Mouse (Mus musculus) cortical plate, adult 2 months (tissue): Measurements from ENCODE around the gene Rack1. TPM values are rescaled to one million over a fixed set of nuclear protein-coding genes. Genes with fewer than 3 reads are reported as not detected.
A peak's percentile ranks its signal among the peaks of the same experiment; 100 is the strongest.
"Not testable (repeated sequence)": the region's sequence is repeated elsewhere in the genome, so short reads cannot be mapped to it uniquely, and the experiment has no call there.

Experiments used
- H3K27ac ChIP-seq: fragments of 200-500 bp; 2 replicates; pipeline ENCODE4 v1.5.1; 2012; ENCODE audit warnings: low read length, control low read depth, inconsistent platforms; ENCODE audit not compliant: insufficient read depth
- H3K4me1 ChIP-seq: fragments of 200-500 bp; 2 replicates; pipeline ENCODE4 v1.6.1; 2011; ENCODE audit warnings: low read length; ENCODE audit not compliant: control insufficient read depth, insufficient read depth
- H3K4me3 ChIP-seq: fragments of 200-500 bp; 2 replicates; pipeline ENCODE4 v1.5.1; 2011; ENCODE audit warnings: mild to moderate bottlenecking, low read length, control low read depth; ENCODE audit not compliant: insufficient read depth
- CTCF ChIP-seq: fragments of 200-500 bp; IDR thresholded peaks from 2 replicates; pipeline ENCODE4 v1.5.1; 2011; ENCODE audit warnings: mild to moderate bottlenecking, control low read depth, low read length; ENCODE audit not compliant: insufficient read depth; ENCODE audit errors: extremely low read depth
- POLR2A ChIP-seq: fragments of 200-500 bp; IDR thresholded peaks from 2 replicates; pipeline ENCODE4 v1.6.1; 2011; ENCODE audit warnings: mild to moderate bottlenecking, low read length, control low read depth; ENCODE audit not compliant: insufficient read depth; ENCODE audit errors: extremely low read depth
- polyA plus RNA-seq: library from polyadenylated mRNA; depleted of rRNA; stranded (reverse); fragments of >200 nt; gene quantifications from 2 replicates; pipeline ENCODE4 v1.2.3, GENCODE M21; 2012

The Rack1 gene
- polyA plus RNA-seq, 1 experiment, result 447 TPM

DNA sequence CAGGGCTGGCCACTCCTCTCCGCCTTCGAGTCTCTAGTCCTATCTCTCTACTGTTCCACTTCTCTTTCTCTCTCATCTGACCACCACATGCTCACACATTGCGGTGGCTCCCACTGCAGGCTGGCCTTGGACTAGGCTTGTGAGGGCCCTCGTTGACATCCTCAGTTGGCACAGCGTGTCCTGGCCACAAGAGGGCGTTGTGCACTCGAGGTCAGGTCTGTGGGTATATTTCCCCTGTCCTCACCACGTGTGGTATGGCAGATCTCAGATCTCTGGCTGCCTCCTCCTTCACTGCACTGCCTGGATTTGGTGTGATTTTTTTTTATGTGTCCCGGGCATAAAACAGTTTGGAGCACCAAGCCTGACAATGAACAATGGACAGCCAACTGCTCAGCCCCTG, 23.5 kb upstream of the Rack1 start:
- no peak for TF ChIP-seq POLR2A
- TF ChIP-seq CTCF, result no peak
- no peaks in the 10 kb centered on the region for H3K4me1 ChIP-seq

DNA sequence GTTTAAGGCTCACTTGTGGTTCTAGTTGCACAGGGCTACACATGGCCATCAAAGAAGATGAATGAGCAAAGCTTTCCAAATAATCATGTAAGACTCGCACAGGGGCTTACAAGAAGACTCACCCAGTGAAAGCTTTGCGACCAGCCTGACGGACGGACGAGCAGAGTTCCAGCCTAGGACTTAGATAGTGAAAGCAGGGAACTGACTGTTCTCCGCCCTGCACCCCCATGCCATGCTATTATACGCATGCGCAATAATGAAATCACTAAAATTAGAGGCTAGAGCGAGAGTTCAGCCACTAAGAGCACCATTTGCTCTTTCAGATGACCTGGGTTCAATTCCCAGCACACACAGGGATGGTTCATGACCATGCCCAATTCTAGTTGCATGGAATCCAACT, 22.8 kb upstream of the Rack1 start:
- Histone ChIP-seq H3K27ac (no peak overlapping the region), H3K4me3 (no peak overlapping the region), H3K4me1 (no peaks in the 10 kb centered on the region)
- no peak for TF ChIP-seq CTCF
- TF ChIP-seq POLR2A, result no peak

More for the DNA sequence above, 23.5 kb upstream of the Rack1 start:
- Histone ChIP-seq H3K4me3 (no peak overlapping the region), H3K27ac (no peak overlapping the region)

- no peak overlapping the region for H3K27ac ChIP-seq
- no peak overlapping the region for H3K4me3 ChIP-seq
- TF ChIP-seq CTCF, result peak; percentile 49
- no peak for TF ChIP-seq POLR2A
- no peaks in the 10 kb centered on the region for H3K4me1 ChIP-seq
Observed at GRCm38 (mm10) chr11:48779450-48779849, 20.7 kb upstream of the Rack1 start.

- TF ChIP-seq POLR2A, result no peak
- TF ChIP-seq CTCF, result no peak
- Histone ChIP-seq H3K4me3 (no peak overlapping the region), H3K4me1 (no peaks in the 10 kb centered on the region), H3K27ac (no peak overlapping the region)
Observed at GRCm38 (mm10) chr11:48782243-48782642, 17.9 kb upstream of the Rack1 start.

DNA sequence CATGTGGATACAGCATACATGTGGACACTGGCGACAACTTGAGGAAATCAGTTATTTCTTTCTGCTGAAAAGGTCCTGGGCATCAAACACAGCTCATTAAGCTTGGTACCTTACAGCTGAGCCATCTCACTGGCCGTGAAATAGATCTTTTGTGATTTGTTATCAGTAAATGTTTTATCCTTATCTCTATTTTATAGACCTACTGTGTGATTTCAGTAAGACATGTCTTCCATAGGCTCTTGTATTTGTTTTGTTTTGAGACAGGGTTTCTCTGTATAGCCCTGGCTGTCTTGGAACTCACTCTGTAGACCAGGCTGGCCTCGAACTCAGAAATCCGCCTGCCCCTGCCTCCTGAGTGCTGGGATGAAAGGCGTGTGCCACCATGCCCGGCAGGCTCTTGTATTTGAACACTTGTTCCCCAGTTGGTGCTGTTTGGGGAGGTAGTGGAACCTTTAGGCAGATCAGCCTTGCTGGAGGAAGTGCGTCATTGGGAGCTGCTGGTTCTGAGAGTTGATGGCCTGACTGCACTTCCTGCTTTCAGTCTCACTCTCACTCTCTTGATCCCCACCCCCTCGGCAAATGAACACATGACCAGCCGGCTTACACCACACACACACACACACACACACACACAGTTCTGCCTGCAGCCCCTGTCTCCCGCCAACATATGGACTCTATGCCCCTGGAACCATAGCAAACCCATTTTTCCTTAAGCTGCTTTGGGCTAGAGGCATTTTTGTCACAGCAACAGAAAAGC, 12.5 kb upstream of the Rack1 start:
- Histone ChIP-seq H3K27ac (no peak overlapping the region), H3K4me3 (no peak overlapping the region; the same call in 1 of the 2 replicates)
- TF ChIP-seq POLR2A (no peak), CTCF (no peak)

DNA sequence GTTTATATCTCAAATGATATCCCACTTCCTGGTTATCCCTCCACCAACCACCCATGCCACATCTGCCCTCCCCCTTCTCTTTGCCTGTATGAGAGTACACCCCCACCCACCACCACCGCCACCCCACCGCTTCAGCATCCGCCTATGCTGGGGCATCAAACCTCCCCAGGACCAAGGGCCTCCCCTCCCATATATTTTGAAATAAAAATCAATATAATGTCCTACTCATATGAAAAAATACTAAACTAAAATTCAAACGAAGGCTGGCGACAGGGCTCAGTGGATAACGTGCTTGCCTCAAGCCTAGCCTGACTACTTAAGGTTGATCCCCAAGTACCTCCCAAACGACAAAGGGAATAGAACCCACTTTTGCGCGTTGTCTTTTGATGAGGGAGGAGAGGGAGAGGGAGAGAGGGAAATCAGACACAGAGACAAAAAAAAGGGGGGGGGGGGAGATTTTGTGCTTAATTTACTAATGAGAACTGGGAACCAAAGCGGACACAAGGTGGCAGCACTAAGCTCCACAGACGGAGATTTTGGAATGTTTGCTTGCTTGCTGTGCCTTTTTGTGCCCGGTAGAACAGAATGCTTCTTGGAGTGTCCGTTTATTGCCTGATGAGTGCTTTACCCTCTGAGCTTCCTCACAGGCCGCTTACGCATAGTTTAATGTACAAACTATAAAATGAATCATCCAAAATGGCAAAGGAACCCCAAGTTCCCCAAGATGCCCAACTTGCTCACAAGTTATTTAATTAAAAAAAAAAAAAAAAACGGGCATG, 11.6 kb upstream of the Rack1 start:
- H3K4me1 ChIP-seq, result no peaks in the 10 kb centered on the region
- peak overlapping the region; percentile 34 for H3K4me3 ChIP-seq
- H3K27ac ChIP-seq, result no peak overlapping the region
- peak; percentile 59 for TF ChIP-seq CTCF
- TF ChIP-seq POLR2A, result no peak

More for the DNA sequence above, 12.5 kb upstream of the Rack1 start:
- no peaks in the 10 kb centered on the region for H3K4me1 ChIP-seq

DNA sequence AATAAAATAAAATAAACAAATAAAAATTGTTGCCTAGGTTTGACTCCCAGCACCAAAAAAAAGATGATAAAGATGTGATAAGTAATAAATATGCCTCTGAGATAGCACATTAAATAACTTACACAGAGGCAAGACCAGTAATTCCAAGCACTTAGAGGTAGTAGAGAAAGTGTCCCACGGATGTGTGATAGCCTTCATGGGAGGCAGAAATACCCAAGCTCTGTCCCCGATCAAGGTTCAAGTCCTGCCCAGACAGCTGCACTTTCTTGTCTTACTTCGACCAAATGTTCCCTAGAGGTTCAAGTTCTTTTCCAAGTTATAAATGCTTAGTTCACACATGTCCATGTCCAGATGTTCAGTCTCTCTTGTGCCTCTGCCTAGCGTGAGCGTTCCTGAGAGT, 10.9 kb upstream of the Rack1 start:
- TF ChIP-seq POLR2A (no peak), CTCF (no peak)
- no peak overlapping the region for H3K27ac ChIP-seq

DNA sequence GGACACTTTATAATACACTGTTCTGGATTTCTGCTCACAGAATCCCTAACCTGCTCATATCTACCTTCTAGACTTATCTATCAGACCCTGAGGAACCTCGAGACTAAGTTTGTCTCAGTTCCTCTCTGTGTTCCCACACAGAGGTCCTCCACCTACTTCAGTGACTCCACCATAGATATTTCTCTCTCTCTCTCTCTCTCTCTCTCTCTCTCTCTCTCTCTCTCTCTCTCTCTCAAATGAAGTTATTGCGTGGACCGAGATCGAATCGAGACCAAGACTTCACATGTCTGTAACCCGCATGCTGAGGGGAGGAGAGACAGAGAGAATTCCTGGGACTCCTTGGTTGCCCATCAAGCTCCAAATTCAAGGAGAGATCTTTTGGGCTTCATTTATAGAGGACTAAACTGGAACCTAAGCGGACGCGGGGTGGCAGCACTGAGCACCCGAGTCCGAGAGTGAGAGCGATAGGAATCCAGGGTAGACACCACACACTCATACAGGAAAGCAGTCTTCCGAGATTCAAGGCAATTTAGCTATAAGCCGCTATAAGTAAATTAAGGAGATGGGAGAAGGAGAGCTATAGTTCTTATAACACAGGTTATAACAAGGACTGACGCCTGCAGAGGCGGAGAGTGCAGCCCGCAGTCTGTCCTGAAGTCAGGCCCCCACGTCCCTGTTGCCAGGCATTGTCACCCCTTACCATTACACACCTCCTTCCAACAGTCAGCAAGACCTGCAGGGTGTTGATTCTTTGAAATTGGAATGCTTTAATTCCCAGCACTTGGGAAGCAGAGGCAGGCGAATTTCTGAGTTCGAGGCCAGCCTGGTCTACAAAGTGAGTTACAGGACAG, 9.9 kb upstream of the Rack1 start:
- TF ChIP-seq CTCF (peak; percentile 80), POLR2A (no peak)
- H3K4me3 ChIP-seq, result no peak overlapping the region
- H3K4me1 ChIP-seq, result no peaks in the 10 kb centered on the region
- no peak overlapping the region for H3K27ac ChIP-seq

More for the DNA sequence above, 10.9 kb upstream of the Rack1 start:
- Histone ChIP-seq H3K4me1 (no peaks in the 10 kb centered on the region), H3K4me3 (no peak overlapping the region)

DNA sequence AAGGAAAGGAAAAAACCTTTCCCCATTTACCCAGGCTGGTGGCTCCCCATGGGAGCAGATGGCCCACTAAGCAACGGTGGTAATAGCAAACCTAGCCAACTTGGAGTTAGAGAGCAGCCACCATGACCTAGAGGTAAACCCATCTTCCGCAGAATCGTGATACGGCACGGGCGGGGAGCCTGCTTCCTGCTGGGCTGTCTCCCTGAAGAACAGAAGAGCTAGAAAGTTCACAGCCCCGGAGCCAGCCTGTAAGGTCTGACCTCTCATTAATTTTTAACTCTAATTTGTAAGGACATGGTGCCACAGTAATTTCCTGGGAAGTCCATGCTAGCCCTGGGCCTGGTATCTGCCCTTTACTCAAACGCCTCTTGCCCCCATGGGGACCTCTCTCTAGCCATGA, 9.2 kb upstream of the Rack1 start:
- TF ChIP-seq CTCF (no peak), POLR2A (no peak)

DNA sequence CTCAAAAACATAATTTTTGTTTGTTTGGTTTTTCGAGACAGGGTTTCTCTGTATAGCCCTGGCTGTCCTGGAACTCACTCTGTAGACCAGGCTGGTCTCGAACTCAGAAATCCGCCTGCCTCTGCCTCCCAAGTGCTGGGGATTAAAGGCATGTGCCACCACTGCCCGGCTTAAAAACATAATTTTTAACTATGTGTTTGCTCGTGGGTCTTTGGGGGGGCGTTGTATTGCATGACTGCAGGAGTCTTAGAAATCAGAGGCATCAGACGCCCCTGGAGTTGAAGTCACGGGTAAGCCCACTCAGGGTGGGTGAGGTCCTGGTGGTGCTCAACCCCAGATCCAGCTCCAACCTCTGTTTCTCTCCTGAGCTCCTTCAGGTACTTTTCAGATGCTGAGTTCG, 8.2 kb upstream of the Rack1 start:
- H3K27ac ChIP-seq, H3K4me3 ChIP-seq, H3K4me1 ChIP-seq: not testable (repeated sequence)

More for the DNA sequence above, 9.2 kb upstream of the Rack1 start:
- no peak overlapping the region for H3K27ac ChIP-seq
- no peak overlapping the region for H3K4me3 ChIP-seq
- H3K4me1 ChIP-seq, result no peaks in the 10 kb centered on the region
